Mouse (Mus musculus) layer of hippocampus, adult 11-12 months (tissue): ENCODE measurements at regions not wholly inside any gene's neighbourhood (a gene's known extent, or its start where the extent isn't known, plus 50 kb on each side); places are given as distances from the start of the nearest gene placed in this dataset.

Source experiments
- DNase-seq: peaks from one replicate; pipeline ENCODE4 v3.0.0; 2022; ENCODE audit warnings: low spot score

DNA sequence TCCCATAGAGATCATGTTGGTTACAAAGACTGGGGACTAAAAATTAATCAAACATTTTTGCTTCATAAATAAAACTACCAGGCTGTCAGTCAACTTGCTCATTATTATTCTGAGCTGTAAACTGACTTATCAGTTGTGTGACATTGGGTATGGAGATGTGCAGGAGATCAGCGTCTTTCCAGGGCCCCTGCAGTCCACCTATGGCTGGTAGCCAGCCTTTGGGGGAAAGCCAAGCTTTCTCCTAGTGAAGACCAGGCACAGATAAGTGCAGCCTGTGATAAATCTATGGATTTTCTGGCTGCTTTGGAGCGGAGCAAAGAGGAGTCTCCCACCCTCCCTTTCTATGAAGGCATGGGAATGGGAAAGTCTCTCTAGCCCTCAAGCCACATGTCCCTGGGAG, 172.0 kb upstream of the Glra1 start:
- DNase-seq, result no peak

DNA sequence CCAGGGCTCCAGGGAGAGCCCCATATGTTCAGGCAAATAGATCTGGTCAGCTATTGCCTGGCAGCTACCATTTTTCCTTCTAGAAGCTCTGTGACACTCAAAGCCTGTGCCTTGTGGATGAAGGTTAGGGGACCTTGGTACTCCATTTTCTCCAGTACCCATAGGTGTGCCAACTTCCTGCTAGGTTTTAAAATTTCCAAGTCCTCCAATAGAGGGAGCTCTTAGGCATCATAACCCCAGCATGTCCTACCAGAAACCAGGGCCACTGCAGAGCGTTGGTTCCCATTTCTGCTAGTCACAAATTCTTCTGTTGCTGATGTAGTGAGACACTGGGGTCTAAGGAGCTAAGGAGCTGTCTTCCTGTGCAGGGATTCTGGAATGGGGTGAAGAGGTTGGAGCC, 165.3 kb upstream of the Glra1 start:
- DNase-seq, result no peak

DNA sequence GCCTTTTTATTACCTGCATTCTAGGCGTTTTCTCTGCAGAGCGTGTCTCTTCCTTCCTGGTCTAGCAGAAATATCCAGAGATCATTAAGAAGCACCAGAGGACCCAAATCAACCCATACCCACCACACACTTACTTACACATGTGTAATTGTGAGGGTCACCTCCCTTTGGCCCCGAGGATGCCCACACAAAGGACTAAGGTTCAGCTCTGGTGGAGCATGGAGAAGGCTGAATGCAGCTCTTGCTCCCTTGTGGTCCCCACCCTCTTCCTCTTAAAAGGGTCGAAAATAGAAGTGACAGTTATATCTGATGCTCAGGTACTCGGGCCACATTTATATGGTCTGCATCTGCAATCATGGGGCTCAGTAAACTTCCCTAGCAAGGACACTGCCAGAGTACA, 164.5 kb upstream of the Glra1 start:
- DNase-seq, result no peak

GRCm38 (mm10) chr11:55772107-55772506, 164.1 kb upstream of the Glra1 start:
- peak; percentile 15 for DNase-seq

- DNase-seq, result no peak
These were observed 156.8 kb upstream of the Glra1 start for GRCm38 (mm10) chr11:55764846-55765245.
